Mouse (Mus musculus) hindbrain, embryonic 12.5 days (tissue): ENCODE measurements around the gene Txnrd2. TPM values are rescaled to one million over a fixed set of nuclear protein-coding genes. Genes with fewer than 3 reads are reported as not detected.

ENCODE experiments used
- ATAC-seq: fragments of 200-750 bp; cut with Nextera tagmentation; 2 replicates; pipeline ENCODE4 v1.8.0; 2017; ENCODE audit warnings: moderate TSS enrichment; ENCODE audit not compliant: low FRiP score
- H3K27ac ChIP-seq: fragments of 300-500 bp; sonication (generic); 2 replicates; pipeline ENCODE4 v1.5.1; 2016; ENCODE audit warnings: mild to moderate bottlenecking
- H3K27me3 ChIP-seq: fragments of 300-500 bp; sonication (generic); 2 replicates; pipeline ENCODE4 v1.6.1; 2016; ENCODE audit warnings: mild to moderate bottlenecking
- H3K36me3 ChIP-seq: fragments of 300-500 bp; sonication (generic); 2 replicates; pipeline ENCODE4 v1.6.1; 2016; ENCODE audit warnings: mild to moderate bottlenecking
- H3K4me1 ChIP-seq: fragments of 300-500 bp; sonication (generic); 2 replicates; pipeline ENCODE4 v1.6.1; 2016
- H3K4me2 ChIP-seq: fragments of 300-500 bp; sonication (generic); replicated peaks from 2 replicates; pipeline ENCODE4 v1.6.1; 2016; ENCODE audit warnings: mild to moderate bottlenecking
- H3K4me3 ChIP-seq: fragments of 300-500 bp; sonication (generic); 2 replicates; pipeline ENCODE4 v1.5.1; 2016; ENCODE audit warnings: mild to moderate bottlenecking
- H3K9ac ChIP-seq: fragments of 300-500 bp; sonication (generic); 2 replicates; pipeline ENCODE4 v1.6.1; 2016; ENCODE audit warnings: mild to moderate bottlenecking, moderate library complexity
- H3K9me3 ChIP-seq: fragments of 300-500 bp; sonication (generic); replicated peaks from 2 replicates; pipeline ENCODE4 v1.6.1; 2016; ENCODE audit warnings: mild to moderate bottlenecking
- WGBS: fragments of 180-500 bp; shearing (Covaris S2); methylation state at CpG from one replicate; pipeline ENCODE4 v1.1.7; 2016; 5-methylcytosine and 5-hydroxymethylcytosine counted together
- polyA plus RNA-seq: library from polyadenylated mRNA; unstranded; fragments of >200 nt; fragmentation: Nextera tagmentation; extraction: Ambion mirVana; gene quantifications from 2 replicates; pipeline ENCODE4 v1.2.1, GENCODE M21; 2016

Txnrd2 gene
- polyA plus RNA-seq, 1 experiment from 2014 or later, result 20.3 TPM

GRCm38 (mm10) chr16:18423203-18423914 lies 2.8 kb upstream of the Txnrd2 start:
- ATAC-seq, result no peak
- no peaks in the 10 kb centered on the region for H3K9me3 ChIP-seq
- H3K4me1 ChIP-seq, result peaks cover 23% of the 10 kb centered on the region
- H3K27me3 ChIP-seq, result no peaks in the 10 kb centered on the region
- H3K36me3 ChIP-seq, result peaks cover 20% of the 10 kb centered on the region
- no peak overlapping the region for H3K4me3 ChIP-seq
- no peak overlapping the region for H3K9ac ChIP-seq
- H3K4me2 ChIP-seq, result no peak overlapping the region
- 90% methylated on average over 7 of the region's 7 CpGs for WGBS
- no peak overlapping the region for H3K27ac ChIP-seq

GRCm38 (mm10) chr16:18423915-18424265 lies 2.3 kb upstream of the Txnrd2 start:
- Histone ChIP-seq H3K4me1 (peaks cover 23% of the 10 kb centered on the region), H3K36me3 (peaks cover 16% of the 10 kb centered on the region), H3K4me3 (no peak overlapping the region), H3K27ac (0 out of 2 replicates have a peak overlapping the region, but pooled peaks have one; percentile 18), H3K27me3 (no peaks in the 10 kb centered on the region), H3K9me3 (no peaks in the 10 kb centered on the region), H3K4me2 (no peak overlapping the region), H3K9ac (no peak overlapping the region)
- 75% methylated on average over 5 of the region's 5 CpGs for WGBS
- no peak for ATAC-seq

GRCm38 (mm10) chr16:18424364-18425045 lies 1.7 kb upstream of the Txnrd2 start:
- 73% methylated on average over 11 of the region's 11 CpGs for WGBS
- H3K9ac ChIP-seq, result no peak overlapping the region
- peak overlapping the region; percentile 61 for H3K4me2 ChIP-seq
- ATAC-seq, result no peak
- H3K9me3 ChIP-seq, result no peaks in the 10 kb centered on the region
- no peaks in the 10 kb centered on the region for H3K27me3 ChIP-seq
- H3K27ac ChIP-seq, result peak overlapping the region; percentile 40; the same call in 1 of the 2 replicates
- H3K4me3 ChIP-seq, result no peak overlapping the region
- peaks cover 14% of the 10 kb centered on the region for H3K36me3 ChIP-seq
- peaks cover 23% of the 10 kb centered on the region for H3K4me1 ChIP-seq

- Histone ChIP-seq H3K4me1 (peaks cover 23% of the 10 kb centered on the region), H3K27ac (peak overlapping the region; percentile 71; the same call in 1 of the 2 replicates), H3K4me2 (peak overlapping the region; percentile 61), H3K9ac (peak overlapping the region; percentile 92), H3K27me3 (no peaks in the 10 kb centered on the region), H3K9me3 (no peaks in the 10 kb centered on the region), H3K4me3 (peak overlapping the region; percentile 87), H3K36me3 (peaks cover 12% of the 10 kb centered on the region)
- peak; percentile 12; the same call in 1 of the 2 replicates for ATAC-seq
- WGBS, result 28% methylated on average over 10 of the region's 10 CpGs
Observed at GRCm38 (mm10) chr16:18425475-18426214, 539 bp upstream of the Txnrd2 start.

- Histone ChIP-seq H3K27me3 (no peaks in the 10 kb centered on the region), H3K9me3 (no peaks in the 10 kb centered on the region), H3K4me1 (peaks cover 23% of the 10 kb centered on the region), H3K4me3 (peak within 1 kb of the TSS; percentile 87), H3K4me2 (peak within 1 kb of the TSS; percentile 61), H3K27ac (peak within 1 kb of the TSS; percentile 71), H3K9ac (peak within 1 kb of the TSS; percentile 92), H3K36me3 (peaks cover 6% of the 10 kb centered on the region; the same call in 1 of the 2 replicates)
- peak; percentile 47 for ATAC-seq
- WGBS, result 57% methylated on average over 5 of the region's 5 CpGs
Observed at GRCm38 (mm10) chr16:18426802-18427280, 657 bp downstream of the Txnrd2 start, which contains the start of gene Comt. Gene Comt (minus strand): TSS chr16:18426852.

- no peak for ATAC-seq
- H3K27ac ChIP-seq, result no peak overlapping the region
Observed at GRCm38 (mm10) chr16:18428011-18428515, 1.9 kb downstream of the Txnrd2 start.

GRCm38 (mm10) chr16:18428516-18429042 lies 2.4 kb downstream of the Txnrd2 start:
- Histone ChIP-seq H3K4me3 (no peak overlapping the region), H3K4me1 (peaks cover 22% of the 10 kb centered on the region), H3K27ac (no peak overlapping the region), H3K9ac (no peak overlapping the region), H3K9me3 (no peaks in the 10 kb centered on the region), H3K4me2 (no peak overlapping the region), H3K36me3 (no peaks in the 10 kb centered on the region), H3K27me3 (no peaks in the 10 kb centered on the region)
- ATAC-seq, result no peak
- 92% methylated on average over 7 of the region's 7 CpGs for whole genome bisulfite sequencing

More at GRCm38 (mm10) chr16:18428011-18428515, 1.9 kb downstream of the Txnrd2 start:
- Histone ChIP-seq H3K4me2 (no peak overlapping the region), H3K4me3 (no peak overlapping the region), H3K27me3 (no peaks in the 10 kb centered on the region), H3K9me3 (no peaks in the 10 kb centered on the region), H3K36me3 (peaks cover 4% of the 10 kb centered on the region; the same call in 1 of the 2 replicates), H3K9ac (no peak overlapping the region), H3K4me1 (peaks cover 23% of the 10 kb centered on the region)
- WGBS, result 87% methylated on average over 5 of the region's 5 CpGs

GRCm38 (mm10) chr16:18429641-18430040 lies 3.5 kb downstream of the Txnrd2 start:
- Histone ChIP-seq H3K9ac (no peak overlapping the region), H3K27me3 (no peaks in the 10 kb centered on the region), H3K4me1 (peaks cover 12% of the 10 kb centered on the region), H3K36me3 (no peaks in the 10 kb centered on the region), H3K9me3 (no peaks in the 10 kb centered on the region), H3K27ac (no peak overlapping the region), H3K4me3 (no peak overlapping the region), H3K4me2 (no peak overlapping the region)
- 87% methylated on average over 8 of the region's 8 CpGs for WGBS
- no peak for ATAC-seq

GRCm38 (mm10) chr16:18430641-18431212 lies 4.5 kb downstream of the Txnrd2 start:
- no peak overlapping the region for H3K9ac ChIP-seq
- no peaks in the 10 kb centered on the region for H3K9me3 ChIP-seq
- H3K4me1 ChIP-seq, result peaks cover 3% of the 10 kb centered on the region
- H3K27me3 ChIP-seq, result no peaks in the 10 kb centered on the region
- no peak for ATAC-seq
- no peak overlapping the region for H3K27ac ChIP-seq
- no peak overlapping the region for H3K4me3 ChIP-seq
- H3K4me2 ChIP-seq, result no peak overlapping the region
- H3K36me3 ChIP-seq, result no peaks in the 10 kb centered on the region
- WGBS, result 75% methylated on average over 8 of the region's 8 CpGs

GRCm38 (mm10) chr16:18433341-18433920 lies 7.2 kb downstream of the Txnrd2 start:
- 95% methylated on average over 5 of the region's 5 CpGs for WGBS
- ATAC-seq, result no peak
- no peak overlapping the region for H3K4me2 ChIP-seq

GRCm38 (mm10) chr16:18436128-18436527 lies 9.9 kb downstream of the Txnrd2 start:
- Histone ChIP-seq H3K36me3 (peaks cover 14% of the 10 kb centered on the region), H3K4me1 (no peaks in the 10 kb centered on the region), H3K4me3 (no peak overlapping the region), H3K27ac (no peak overlapping the region), H3K27me3 (no peaks in the 10 kb centered on the region), H3K9ac (no peak overlapping the region), H3K9me3 (no peaks in the 10 kb centered on the region), H3K4me2 (no peak overlapping the region)
- 83% methylated on average over 5 of the region's 6 CpGs for WGBS
- ATAC-seq, result no peak

More at GRCm38 (mm10) chr16:18433341-18433920, 7.2 kb downstream of the Txnrd2 start:
- Histone ChIP-seq H3K4me3 (no peak overlapping the region), H3K27me3 (no peaks in the 10 kb centered on the region), H3K9me3 (no peaks in the 10 kb centered on the region), H3K9ac (no peak overlapping the region), H3K27ac (no peak overlapping the region), H3K36me3 (peaks cover 11% of the 10 kb centered on the region), H3K4me1 (no peaks in the 10 kb centered on the region)
